Mouse (Mus musculus): Measurements from ENCODE around the gene Pdlim3.

DNA sequence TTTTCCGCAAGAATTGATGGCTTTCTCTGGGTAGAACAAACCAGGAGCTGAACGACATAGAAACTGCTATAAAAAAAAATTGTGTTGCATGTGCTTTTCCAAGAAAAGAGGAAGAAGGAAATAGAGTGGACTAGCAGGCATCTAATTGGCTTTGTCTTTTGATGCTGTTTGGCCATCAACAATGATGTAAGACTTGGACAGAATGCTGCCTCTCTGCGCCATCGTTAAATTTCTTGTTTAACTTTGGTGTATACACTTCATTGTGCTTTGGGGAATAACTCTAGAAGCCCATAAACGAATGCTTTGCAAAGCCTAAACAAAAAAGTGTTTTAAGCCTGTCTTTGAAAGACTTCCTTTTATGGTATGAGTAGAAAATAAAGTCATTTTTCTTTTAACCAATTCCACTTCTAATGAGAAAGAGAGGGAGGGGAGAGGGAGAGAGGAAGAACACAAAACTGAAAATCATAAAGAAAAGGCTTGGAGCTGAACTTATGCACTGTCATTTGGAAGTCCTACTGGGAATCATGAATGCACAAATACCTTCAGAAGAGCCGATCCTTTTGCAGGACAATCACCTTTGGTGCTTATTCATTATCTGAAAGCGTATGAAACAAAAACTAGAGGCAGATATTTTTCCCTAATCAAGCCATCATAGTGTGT, 20.5 kb downstream of the Pdlim3 start:
- no peak for TF ChIP-seq CTCF (IDR thresholded peaks at IDR 0.05; ENCODE audit: low read depth)
- no peak for TF ChIP-seq EP300 (IDR thresholded peaks at IDR 0.05; ENCODE audit: low read depth)

Measured in liver, embryonic 14.5 days (tissue).